Mouse (Mus musculus) kidney, embryonic 15.5 days (tissue): ENCODE measurements around the gene Dcps. TPM values are rescaled to one million over a fixed set of nuclear protein-coding genes. Genes with fewer than 3 reads are reported as not detected.
A peak's percentile ranks its signal among the peaks of the same experiment; 100 is the strongest.
"Not testable (repeated sequence)": the region's sequence is repeated elsewhere in the genome, so short reads cannot be mapped to it uniquely, and the experiment has no call there.

Experiments used
- ATAC-seq: fragments of 200-750 bp; cut with Nextera tagmentation; replicated peaks from 2 replicates; pipeline ENCODE4 v1.8.0; 2017; ENCODE audit warnings: moderate TSS enrichment; ENCODE audit not compliant: low FRiP score
- H3K27ac ChIP-seq: fragments of 300-500 bp; sonication (generic); 2 replicates; pipeline ENCODE4 v1.5.1; 2015; ENCODE audit warnings: mild to moderate bottlenecking, inconsistent platforms
- H3K27me3 ChIP-seq: fragments of 300-500 bp; sonication (generic); 2 replicates; pipeline ENCODE4 v1.6.1; 2015; ENCODE audit warnings: inconsistent platforms
- H3K36me3 ChIP-seq: fragments of 300-500 bp; sonication (generic); 2 replicates; pipeline ENCODE4 v1.6.1; 2015; ENCODE audit warnings: inconsistent platforms
- H3K4me1 ChIP-seq: fragments of 300-500 bp; sonication (generic); 2 replicates; pipeline ENCODE4 v1.6.1; 2015; ENCODE audit warnings: inconsistent platforms
- H3K4me2 ChIP-seq: fragments of 300-500 bp; sonication (generic); 2 replicates; pipeline ENCODE4 v1.6.1; 2015; ENCODE audit warnings: moderate library complexity, mild to moderate bottlenecking, inconsistent platforms
- H3K4me3 ChIP-seq: fragments of 300-500 bp; sonication (generic); replicated peaks from 2 replicates; pipeline ENCODE4 v1.5.1; 2015; ENCODE audit warnings: mild to moderate bottlenecking, inconsistent platforms
- H3K9ac ChIP-seq: fragments of 300-500 bp; sonication (generic); 2 replicates; pipeline ENCODE4 v1.6.1; 2015; ENCODE audit warnings: mild to moderate bottlenecking, inconsistent platforms
- H3K9me3 ChIP-seq: fragments of 300-500 bp; sonication (generic); replicated peaks from 2 replicates; pipeline ENCODE4 v1.6.1; 2016; ENCODE audit warnings: inconsistent platforms
- WGBS: fragments of 180-500 bp; shearing (Covaris S2); methylation state at CpG from one replicate; pipeline ENCODE4 v1.1.7; 2015; ENCODE audit warnings: mixed read lengths; 5-methylcytosine and 5-hydroxymethylcytosine counted together
- polyA plus RNA-seq: library from polyadenylated mRNA; unstranded; fragments of >200 nt; fragmentation: Nextera tagmentation; extraction: Ambion mirVana; gene quantifications from 2 replicates; pipeline ENCODE4 v1.2.1, GENCODE M21; 2015

Gene Dcps
- polyA plus RNA-seq, 1 experiment from 2014 or later = 95.4 TPM

DNA sequence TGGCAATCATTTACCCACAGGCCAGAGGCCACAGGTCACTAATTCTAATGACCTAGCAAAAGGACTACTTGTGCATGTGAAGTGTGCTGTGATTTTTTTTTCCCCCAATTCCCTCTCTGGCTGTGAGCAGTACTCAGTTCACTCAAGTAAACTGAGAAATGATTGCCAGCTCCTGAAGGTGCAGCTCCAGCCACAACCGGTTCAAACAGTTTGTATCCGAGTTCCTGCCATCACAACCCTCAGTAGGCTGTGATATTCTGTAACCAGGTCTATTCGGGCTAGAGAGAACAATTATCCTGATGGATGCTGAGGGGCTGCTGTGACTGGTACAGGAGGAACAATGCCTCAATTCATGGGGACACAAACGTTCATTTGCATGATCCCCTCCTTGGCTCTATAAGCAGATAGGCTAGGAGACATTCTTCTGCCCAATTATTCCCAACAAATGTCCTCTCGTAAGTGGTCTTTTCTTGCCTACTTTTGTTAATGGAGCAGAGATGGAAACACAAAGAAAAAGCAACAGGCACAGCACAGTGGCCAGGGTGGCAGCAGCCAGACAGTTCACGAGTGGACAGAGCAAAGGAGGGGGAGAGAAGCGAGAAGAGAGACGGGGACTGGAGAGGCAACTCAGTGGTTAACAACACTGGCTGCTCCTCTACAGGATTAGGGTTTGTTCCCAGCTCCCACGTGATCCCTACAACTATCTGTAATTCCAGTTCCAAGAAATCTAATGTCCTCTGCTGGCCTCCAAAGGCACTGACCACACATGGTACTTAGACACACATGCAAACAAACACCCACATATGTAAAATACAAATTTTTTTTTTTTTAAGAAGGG lies 8.8 kb downstream of the Dcps start:
- WGBS = 60% methylated on average over 9 of the region's 9 CpGs

DNA sequence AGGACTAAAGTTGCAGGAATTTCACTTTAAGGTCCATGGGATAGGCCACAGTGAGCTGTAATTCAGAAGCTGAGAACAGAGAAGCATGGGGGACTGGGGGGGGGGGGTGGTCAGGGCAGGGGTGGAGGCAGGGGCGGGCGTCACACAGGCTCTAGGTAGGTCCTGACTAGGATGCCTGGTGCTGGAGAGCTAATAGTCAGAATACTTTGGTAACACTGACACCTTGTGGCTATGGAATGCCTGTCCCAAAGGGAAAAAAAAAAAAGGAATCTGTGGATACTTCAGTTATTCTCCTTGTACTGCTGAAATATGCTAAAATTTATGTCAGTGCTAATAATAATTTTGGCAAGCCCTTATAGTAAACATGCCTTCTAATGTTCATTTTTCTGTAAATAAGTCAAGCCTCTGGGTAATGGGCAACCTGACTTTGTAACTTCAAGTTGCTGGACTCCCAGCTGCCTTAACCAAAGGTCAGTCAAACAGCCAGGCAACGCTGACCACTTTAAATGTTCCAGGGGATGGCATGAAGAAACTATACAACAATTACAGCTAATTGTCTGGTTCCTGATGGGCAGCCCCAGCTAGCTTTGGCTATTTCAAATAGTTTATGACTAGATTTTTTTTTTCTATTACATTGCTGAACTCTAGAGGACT lies 9.6 kb downstream of the Dcps start:
- H3K27ac ChIP-seq = peak overlapping the region; percentile 73
- WGBS = 43% methylated on average over 3 of the region's 3 CpGs
- ATAC-seq = peak; percentile 67; the same call in 1 of the 2 replicates

More for the DNA sequence above, 8.8 kb downstream of the Dcps start:
- no peaks in the 10 kb centered on the region for H3K27me3 ChIP-seq
- peak overlapping the region; percentile 73 for H3K27ac ChIP-seq
- peak; percentile 61; the same call in 1 of the 2 replicates for ATAC-seq
- no peak overlapping the region for H3K4me3 ChIP-seq
- H3K9ac ChIP-seq = no peak overlapping the region
- H3K9me3 ChIP-seq = no peaks in the 10 kb centered on the region
- H3K4me2 ChIP-seq = no peak overlapping the region
- peaks cover 18% of the 10 kb centered on the region for H3K36me3 ChIP-seq
- H3K4me1 ChIP-seq = peaks cover 14% of the 10 kb centered on the region

DNA sequence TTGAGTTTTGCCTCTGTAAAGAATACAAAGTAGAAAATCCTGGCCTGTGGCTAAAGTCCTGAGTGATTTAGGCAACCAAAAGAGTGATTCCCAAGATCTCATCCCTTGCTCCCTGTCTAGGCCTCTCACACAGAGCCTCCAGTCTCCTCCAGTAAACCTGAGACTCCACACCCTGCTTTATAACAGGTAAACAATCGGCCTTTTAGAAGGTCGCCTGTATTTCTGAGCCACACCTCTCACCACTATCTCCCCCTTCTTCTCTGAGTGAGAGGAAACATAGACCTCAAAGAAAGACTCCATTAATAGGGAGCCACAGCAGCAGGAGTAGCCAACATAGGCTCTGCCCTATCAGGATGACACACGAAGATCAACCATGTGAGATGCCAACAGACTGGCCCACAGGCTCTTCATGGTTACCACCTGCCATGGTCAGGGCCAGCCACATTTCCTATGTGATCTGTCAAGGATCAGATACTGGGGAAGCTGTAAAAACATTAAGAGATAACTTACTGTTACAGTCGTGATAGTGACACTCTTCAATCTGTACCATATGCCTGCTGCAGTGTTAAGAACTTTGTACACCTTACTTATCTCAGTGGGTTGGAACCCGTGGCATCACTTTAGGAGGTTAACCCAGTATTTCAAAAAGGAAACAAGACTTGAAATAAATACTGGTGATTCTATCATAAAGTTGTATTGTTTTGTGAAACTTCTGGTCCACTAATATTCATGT lies 11.6 kb downstream of the Dcps start:
- H3K36me3 ChIP-seq = peaks cover 12% of the 10 kb centered on the region
- no peak for ATAC-seq
- no peak overlapping the region for H3K9ac ChIP-seq
- H3K4me1 ChIP-seq = peaks cover 16% of the 10 kb centered on the region
- no peaks in the 10 kb centered on the region for H3K9me3 ChIP-seq
- 72% methylated on average over 5 of the region's 5 CpGs for WGBS
- H3K27me3 ChIP-seq = no peaks in the 10 kb centered on the region
- H3K4me2 ChIP-seq = no peak overlapping the region
- H3K4me3 ChIP-seq = no peak overlapping the region
- H3K27ac ChIP-seq = no peak overlapping the region

More for the DNA sequence above, 9.6 kb downstream of the Dcps start:
- Histone ChIP-seq H3K4me3 (no peak overlapping the region), H3K4me1 (peaks cover 16% of the 10 kb centered on the region), H3K36me3 (peaks cover 18% of the 10 kb centered on the region), H3K9ac (no peak overlapping the region), H3K9me3 (no peaks in the 10 kb centered on the region), H3K27me3 (no peaks in the 10 kb centered on the region), H3K4me2 (no peak overlapping the region)

- Histone ChIP-seq H3K4me2 (no peak overlapping the region), H3K4me3 (no peak overlapping the region), H3K36me3 (peaks cover 12% of the 10 kb centered on the region), H3K27ac (no peak overlapping the region), H3K4me1 (peaks cover 13% of the 10 kb centered on the region), H3K9me3 (no peaks in the 10 kb centered on the region), H3K9ac (no peak overlapping the region), H3K27me3 (no peaks in the 10 kb centered on the region)
- no peak for ATAC-seq
- WGBS = 88% methylated on average over 11 of the region's 11 CpGs
Observed at GRCm38 (mm10) chr9:35163011-35163690, 12.7 kb downstream of the Dcps start.

DNA sequence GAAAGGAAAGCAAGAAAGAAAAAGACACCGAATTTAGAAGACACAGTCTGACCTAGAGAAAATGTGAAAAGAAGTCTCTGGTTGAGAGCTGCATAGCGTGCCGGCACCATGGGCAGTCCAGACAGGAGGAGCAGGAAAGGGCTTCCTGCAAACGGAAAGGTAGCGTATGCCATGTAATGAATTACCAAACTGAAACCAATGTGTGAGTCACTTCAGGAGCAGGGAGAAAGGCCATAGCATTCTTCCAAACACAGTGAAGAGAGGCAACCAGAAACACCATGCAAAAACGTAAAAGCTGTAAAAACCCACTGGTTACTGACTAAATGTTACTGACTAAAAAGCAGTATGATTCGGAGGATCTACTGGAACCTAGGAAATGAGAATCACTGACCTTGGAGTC lies 14.1 kb downstream of the Dcps start:
- no peak overlapping the region for H3K4me3 ChIP-seq
- H3K27ac ChIP-seq = no peak overlapping the region
- no peaks in the 10 kb centered on the region for H3K27me3 ChIP-seq
- H3K4me2 ChIP-seq = no peak overlapping the region
- H3K36me3 ChIP-seq = peaks cover 12% of the 10 kb centered on the region
- H3K9me3 ChIP-seq = no peaks in the 10 kb centered on the region
- H3K9ac ChIP-seq = no peak overlapping the region
- peaks cover 9% of the 10 kb centered on the region for H3K4me1 ChIP-seq
- ATAC-seq = no peak
- 80% methylated on average over 7 of the region's 7 CpGs for WGBS

GRCm38 (mm10) chr9:35160662-35161061 lies 15.2 kb downstream of the Dcps start:
- 57% methylated on average over 2 of the region's 2 CpGs for WGBS

GRCm38 (mm10) chr9:35158477-35158876 lies 17.4 kb downstream of the Dcps start:
- H3K27me3 ChIP-seq = no peaks in the 10 kb centered on the region
- peaks cover 11% of the 10 kb centered on the region for H3K4me1 ChIP-seq
- H3K27ac ChIP-seq = no peak overlapping the region
- H3K4me2 ChIP-seq = no peak overlapping the region
- no peak overlapping the region for H3K4me3 ChIP-seq
- H3K9ac ChIP-seq = no peak overlapping the region
- 69% methylated on average over 3 of the region's 3 CpGs for WGBS
- ATAC-seq = no peak
- H3K9me3 ChIP-seq = no peaks in the 10 kb centered on the region
- H3K36me3 ChIP-seq = peaks cover 7% of the 10 kb centered on the region

More at GRCm38 (mm10) chr9:35160662-35161061, 15.2 kb downstream of the Dcps start:
- Histone ChIP-seq H3K4me2 (no peak overlapping the region), H3K9me3 (no peaks in the 10 kb centered on the region), H3K27me3 (no peaks in the 10 kb centered on the region), H3K4me3 (no peak overlapping the region), H3K9ac (no peak overlapping the region), H3K27ac (no peak overlapping the region), H3K4me1 (peaks cover 11% of the 10 kb centered on the region), H3K36me3 (peaks cover 15% of the 10 kb centered on the region)
- ATAC-seq = no peak

DNA sequence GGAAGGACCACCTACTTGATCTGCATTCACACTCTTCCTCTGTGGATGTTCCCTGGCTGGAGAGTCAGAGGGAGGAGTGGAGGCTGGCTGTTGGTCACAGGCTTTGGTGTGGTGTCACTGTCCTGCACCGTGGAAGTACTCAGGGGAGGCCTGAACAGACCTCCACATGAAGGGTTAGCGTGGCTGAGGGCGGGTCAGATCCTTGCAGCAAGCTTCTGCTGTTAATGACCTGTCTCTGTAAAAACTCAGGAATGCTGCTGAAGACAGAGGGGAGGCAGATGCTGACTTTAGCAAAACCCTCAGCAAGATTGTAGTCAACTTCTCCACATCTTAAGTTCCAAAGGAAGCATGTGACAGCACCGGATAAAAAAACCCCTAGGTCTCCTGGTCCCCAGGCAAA lies 19.0 kb downstream of the Dcps start:
- Histone ChIP-seq H3K4me1 (peaks cover 8% of the 10 kb centered on the region), H3K36me3 (0 out of 2 replicates have a peak, but pooled peaks cover 2% of the 10 kb centered on the region), H3K27me3 (no peaks in the 10 kb centered on the region), H3K9ac (no peak overlapping the region), H3K9me3 (no peaks in the 10 kb centered on the region), H3K4me3 (no peak overlapping the region), H3K27ac (no peak overlapping the region), H3K4me2 (no peak overlapping the region)
- ATAC-seq = 0 out of 2 replicates have a peak, but pooled peaks have one; percentile 22
- 73% methylated on average over 4 of the region's 4 CpGs for WGBS

DNA sequence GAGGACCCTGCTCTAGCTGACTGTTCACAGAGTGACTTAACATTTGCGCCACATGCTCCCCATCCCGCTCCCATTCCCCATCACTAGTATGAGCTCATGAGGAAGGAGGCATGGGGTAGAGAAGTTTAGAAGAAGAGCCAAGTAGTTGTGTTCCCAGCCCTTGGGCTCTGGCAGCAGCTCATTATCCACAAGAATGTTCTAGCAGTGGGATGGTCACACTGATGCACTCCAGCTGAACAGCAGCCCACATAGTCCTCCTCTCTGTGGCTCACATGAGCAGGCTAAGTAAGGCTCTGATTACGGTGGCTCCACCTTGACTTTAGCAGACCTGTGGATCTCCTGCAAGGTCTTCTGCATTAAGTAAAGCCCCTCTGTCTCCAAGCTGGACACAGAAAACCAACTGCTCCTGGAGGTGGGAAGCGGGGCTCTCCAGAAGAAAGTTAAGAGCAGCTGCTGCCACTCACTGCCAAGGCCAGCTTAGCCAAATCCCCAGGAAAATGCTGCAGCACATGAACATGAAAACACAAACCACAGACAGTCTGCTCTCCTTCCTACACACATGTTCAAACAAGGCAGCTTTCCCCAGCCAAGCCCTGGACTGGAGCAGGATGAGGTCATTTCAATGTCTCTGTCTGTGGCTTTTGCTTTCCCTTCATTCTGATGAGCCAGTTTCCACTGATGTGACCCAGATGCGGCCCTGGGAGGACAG lies 19.7 kb downstream of the Dcps start:
- H3K9me3 ChIP-seq = no peaks in the 10 kb centered on the region
- no peak overlapping the region for H3K4me3 ChIP-seq
- no peak overlapping the region for H3K27ac ChIP-seq
- ATAC-seq = no peak
- H3K4me2 ChIP-seq = no peak overlapping the region
- H3K27me3 ChIP-seq = no peaks in the 10 kb centered on the region
- WGBS = 88% methylated on average over 5 of the region's 5 CpGs
- peaks cover 8% of the 10 kb centered on the region for H3K4me1 ChIP-seq
- H3K36me3 ChIP-seq = 0 out of 2 replicates have a peak, but pooled peaks cover 2% of the 10 kb centered on the region
- H3K9ac ChIP-seq = no peak overlapping the region

- WGBS = 87% methylated on average over 1 of the region's 1 CpGs
- Histone ChIP-seq H3K27ac (no peak overlapping the region), H3K9me3 (no peaks in the 10 kb centered on the region)
Observed at GRCm38 (mm10) chr9:35152923-35153322, 22.9 kb downstream of the Dcps start.

GRCm38 (mm10) chr9:35148822-35149221 lies 27.0 kb downstream of the Dcps start:
- H3K27me3 ChIP-seq = not testable (repeated sequence)

More at GRCm38 (mm10) chr9:35152923-35153322, 22.9 kb downstream of the Dcps start:
- Histone ChIP-seq H3K9ac (no peak overlapping the region), H3K27me3 (no peaks in the 10 kb centered on the region), H3K4me1 (peaks cover 8% of the 10 kb centered on the region; the same call in 1 of the 2 replicates), H3K4me3 (no peak overlapping the region), H3K36me3 (0 out of 2 replicates have a peak, but pooled peaks cover 2% of the 10 kb centered on the region), H3K4me2 (no peak overlapping the region)
- ATAC-seq = no peak

More at GRCm38 (mm10) chr9:35148822-35149221, 27.0 kb downstream of the Dcps start:
- not testable (repeated sequence) for H3K9ac ChIP-seq, H3K4me1 ChIP-seq, H3K9me3 ChIP-seq, H3K4me3 ChIP-seq, ATAC-seq, H3K27ac ChIP-seq, H3K4me2 ChIP-seq, H3K36me3 ChIP-seq
